Mouse (Mus musculus): ENCODE results near the gene Pigr. TPM values are rescaled to one million over a fixed set of nuclear protein-coding genes. Genes with fewer than 3 reads are reported as not detected.

Pigr gene
- polyA plus RNA-seq, 1 experiment from 2014 or later: 0.48 TPM

- no peaks in the 10 kb centered on the region for H3K4me1 ChIP-seq (ENCODE audit: control insufficient read depth, low read depth, low read length)
- no peak overlapping the region for H3K4me2 ChIP-seq (ENCODE audit: low read depth, low read length)
- H3K27ac ChIP-seq (ENCODE audit: low read length): no peak overlapping the region
- H3K36me3 ChIP-seq (ENCODE audit: control insufficient read depth, insufficient read depth): no peaks in the 10 kb centered on the region
- ATAC-seq (ENCODE audit: low read depth): no peak
- no peaks in the 10 kb centered on the region for H3K9me3 ChIP-seq (replicated peaks; ENCODE audit: control insufficient read depth, low read length)
- H3K4me3 ChIP-seq (ENCODE audit: low read depth, low read length): no peak overlapping the region
- H3K27me3 ChIP-seq (ENCODE audit: control insufficient read depth, insufficient read depth, low read depth, low read length): no peaks in the 10 kb centered on the region
- H3K9ac ChIP-seq (ENCODE audit: low read depth, low read length): no peak overlapping the region
- 64% methylated on average over 2 of the region's 2 CpGs for WGBS (ENCODE audit: insufficient replicate concordance)
These were observed 27.1 kb upstream of the Pigr start for GRCm38 (mm10) chr1:130799399-130799798.

- WGBS (ENCODE audit: insufficient replicate concordance): 64% methylated on average over 8 of the region's 8 CpGs
- Histone ChIP-seq H3K36me3 (ENCODE audit: control insufficient read depth, insufficient read depth) (no peaks in the 10 kb centered on the region), H3K9me3 (replicated peaks; ENCODE audit: control insufficient read depth, low read length) (no peaks in the 10 kb centered on the region), H3K4me3 (ENCODE audit: low read depth, low read length) (no peak within 1 kb of the TSS), H3K4me1 (ENCODE audit: control insufficient read depth, low read depth, low read length) (no peaks in the 10 kb centered on the region), H3K4me2 (ENCODE audit: low read depth, low read length) (no peak within 1 kb of the TSS), H3K27ac (ENCODE audit: low read length) (no peak within 1 kb of the TSS), H3K27me3 (ENCODE audit: control insufficient read depth, insufficient read depth, low read depth, low read length) (no peaks in the 10 kb centered on the region), H3K9ac (ENCODE audit: low read depth, low read length) (no peak within 1 kb of the TSS)
- ATAC-seq (ENCODE audit: low read depth): no peak
These were observed 25.9 kb upstream of the Pigr start, which contains the start of gene Fcamr for GRCm38 (mm10) chr1:130800602-130801001. TSS of gene Fcamr (plus strand) at chr1:130800902.

GRCm38 (mm10) chr1:130801511-130801910 lies 25.0 kb upstream of the Pigr start:
- Histone ChIP-seq H3K9ac (ENCODE audit: low read depth, low read length) (no peak overlapping the region), H3K27ac (ENCODE audit: low read length) (no peak overlapping the region), H3K9me3 (replicated peaks; ENCODE audit: control insufficient read depth, low read length) (no peaks in the 10 kb centered on the region), H3K4me2 (ENCODE audit: low read depth, low read length) (no peak overlapping the region), H3K27me3 (ENCODE audit: control insufficient read depth, insufficient read depth, low read depth, low read length) (no peaks in the 10 kb centered on the region), H3K4me3 (ENCODE audit: low read depth, low read length) (no peak overlapping the region), H3K4me1 (ENCODE audit: control insufficient read depth, low read depth, low read length) (no peaks in the 10 kb centered on the region), H3K36me3 (ENCODE audit: control insufficient read depth, insufficient read depth) (no peaks in the 10 kb centered on the region)
- 49% methylated on average over 2 of the region's 2 CpGs for whole genome bisulfite sequencing (ENCODE audit: insufficient replicate concordance)
- ATAC-seq (ENCODE audit: low read depth): no peak

GRCm38 (mm10) chr1:130802976-130803375 lies 23.5 kb upstream of the Pigr start:
- Histone ChIP-seq H3K4me3 (ENCODE audit: low read depth, low read length) (no peak overlapping the region), H3K9me3 (replicated peaks; ENCODE audit: control insufficient read depth, low read length) (no peaks in the 10 kb centered on the region), H3K4me2 (ENCODE audit: low read depth, low read length) (no peak overlapping the region), H3K9ac (ENCODE audit: low read depth, low read length) (no peak overlapping the region), H3K27ac (ENCODE audit: low read length) (no peak overlapping the region), H3K4me1 (ENCODE audit: control insufficient read depth, low read depth, low read length) (no peaks in the 10 kb centered on the region), H3K27me3 (ENCODE audit: control insufficient read depth, insufficient read depth, low read depth, low read length) (no peaks in the 10 kb centered on the region), H3K36me3 (ENCODE audit: control insufficient read depth, insufficient read depth) (no peaks in the 10 kb centered on the region)
- WGBS (ENCODE audit: insufficient replicate concordance): 54% methylated on average over 6 of the region's 6 CpGs
- ATAC-seq (ENCODE audit: low read depth): no peak

- ATAC-seq (ENCODE audit: low read depth): no peak
These were observed 22.2 kb upstream of the Pigr start for GRCm38 (mm10) chr1:130804279-130804678.

GRCm38 (mm10) chr1:130810906-130811305 lies 15.6 kb upstream of the Pigr start:
- Histone ChIP-seq H3K27me3 (ENCODE audit: control insufficient read depth, insufficient read depth, low read depth, low read length) (no peaks in the 10 kb centered on the region), H3K4me3 (ENCODE audit: low read depth, low read length) (no peak overlapping the region), H3K9ac (ENCODE audit: low read depth, low read length) (no peak overlapping the region), H3K4me1 (ENCODE audit: control insufficient read depth, low read depth, low read length) (no peaks in the 10 kb centered on the region), H3K4me2 (ENCODE audit: low read depth, low read length) (no peak overlapping the region), H3K36me3 (ENCODE audit: control insufficient read depth, insufficient read depth) (no peaks in the 10 kb centered on the region), H3K9me3 (replicated peaks; ENCODE audit: control insufficient read depth, low read length) (no peaks in the 10 kb centered on the region), H3K27ac (ENCODE audit: low read length) (no peak overlapping the region)
- 75% methylated on average over 3 of the region's 3 CpGs for WGBS (ENCODE audit: insufficient replicate concordance)
- no peak for ATAC-seq (ENCODE audit: low read depth)

More at GRCm38 (mm10) chr1:130804279-130804678, 22.2 kb upstream of the Pigr start:
- Histone ChIP-seq H3K27ac (ENCODE audit: low read length) (no peak overlapping the region), H3K36me3 (ENCODE audit: control insufficient read depth, insufficient read depth) (no peaks in the 10 kb centered on the region), H3K9me3 (replicated peaks; ENCODE audit: control insufficient read depth, low read length) (no peaks in the 10 kb centered on the region), H3K4me1 (ENCODE audit: control insufficient read depth, low read depth, low read length) (no peaks in the 10 kb centered on the region), H3K27me3 (ENCODE audit: control insufficient read depth, insufficient read depth, low read depth, low read length) (no peaks in the 10 kb centered on the region), H3K9ac (ENCODE audit: low read depth, low read length) (no peak overlapping the region), H3K4me3 (ENCODE audit: low read depth, low read length) (no peak overlapping the region), H3K4me2 (ENCODE audit: low read depth, low read length) (no peak overlapping the region)
- WGBS (ENCODE audit: insufficient replicate concordance): 66% methylated on average over 6 of the region's 6 CpGs

GRCm38 (mm10) chr1:130811316-130811715 lies 15.2 kb upstream of the Pigr start:
- no peak overlapping the region for H3K9ac ChIP-seq (ENCODE audit: low read depth, low read length)
- H3K27me3 ChIP-seq (ENCODE audit: control insufficient read depth, insufficient read depth, low read depth, low read length): no peaks in the 10 kb centered on the region
- H3K4me3 ChIP-seq (ENCODE audit: low read depth, low read length): no peak overlapping the region
- no peak overlapping the region for H3K27ac ChIP-seq (ENCODE audit: low read length)
- WGBS (ENCODE audit: insufficient replicate concordance): 72% methylated on average over 17 of the region's 17 CpGs
- H3K9me3 ChIP-seq (replicated peaks; ENCODE audit: control insufficient read depth, low read length): no peaks in the 10 kb centered on the region
- ATAC-seq (ENCODE audit: low read depth): no peak
- H3K4me1 ChIP-seq (ENCODE audit: control insufficient read depth, low read depth, low read length): no peaks in the 10 kb centered on the region
- no peak overlapping the region for H3K4me2 ChIP-seq (ENCODE audit: low read depth, low read length)
- H3K36me3 ChIP-seq (ENCODE audit: control insufficient read depth, insufficient read depth): no peaks in the 10 kb centered on the region

GRCm38 (mm10) chr1:130819737-130820136 lies 6.7 kb upstream of the Pigr start:
- no peak overlapping the region for H3K27ac ChIP-seq (ENCODE audit: low read length)
- WGBS (ENCODE audit: insufficient replicate concordance): 30% methylated on average over 1 of the region's 1 CpGs

GRCm38 (mm10) chr1:130820316-130821148 lies 6.0 kb upstream of the Pigr start:
- Histone ChIP-seq H3K4me1 (ENCODE audit: control insufficient read depth, low read depth, low read length) (peaks cover 2% of the 10 kb centered on the region; the same call in 1 of the 2 replicates), H3K27ac (ENCODE audit: low read length) (no peak overlapping the region), H3K36me3 (ENCODE audit: control insufficient read depth, insufficient read depth) (no peaks in the 10 kb centered on the region), H3K9ac (ENCODE audit: low read depth, low read length) (no peak overlapping the region), H3K4me2 (ENCODE audit: low read depth, low read length) (no peak overlapping the region), H3K9me3 (replicated peaks; ENCODE audit: control insufficient read depth, low read length) (no peaks in the 10 kb centered on the region), H3K27me3 (ENCODE audit: control insufficient read depth, insufficient read depth, low read depth, low read length) (no peaks in the 10 kb centered on the region), H3K4me3 (ENCODE audit: low read depth, low read length) (no peak overlapping the region)
- 53% methylated on average over 7 of the region's 7 CpGs for WGBS (ENCODE audit: insufficient replicate concordance)
- no peak for ATAC-seq (ENCODE audit: low read depth)

More at GRCm38 (mm10) chr1:130819737-130820136, 6.7 kb upstream of the Pigr start:
- ATAC-seq (ENCODE audit: low read depth): no peak
- Histone ChIP-seq H3K4me2 (ENCODE audit: low read depth, low read length) (no peak overlapping the region), H3K9ac (ENCODE audit: low read depth, low read length) (no peak overlapping the region), H3K27me3 (ENCODE audit: control insufficient read depth, insufficient read depth, low read depth, low read length) (no peaks in the 10 kb centered on the region), H3K36me3 (ENCODE audit: control insufficient read depth, insufficient read depth) (no peaks in the 10 kb centered on the region), H3K4me3 (ENCODE audit: low read depth, low read length) (no peak overlapping the region), H3K9me3 (replicated peaks; ENCODE audit: control insufficient read depth, low read length) (no peaks in the 10 kb centered on the region), H3K4me1 (ENCODE audit: control insufficient read depth, low read depth, low read length) (peaks cover 2% of the 10 kb centered on the region; the same call in 1 of the 2 replicates)

Measured in liver, embryonic 16.5 days (tissue).